Mouse (Mus musculus) hindbrain, embryonic 13.5 days (tissue): ENCODE measurements at regions not wholly inside any gene's neighbourhood (a gene's known extent, or its start where the extent isn't known, plus 50 kb on each side); places are given as distances from the start of the nearest gene placed in this dataset.

Experiments
- ATAC-seq: fragments of 200-750 bp; cut with Nextera tagmentation; 2 replicates; pipeline ENCODE4 v1.8.0; 2017; ENCODE audit warnings: moderate TSS enrichment; ENCODE audit not compliant: low FRiP score
- H3K27ac ChIP-seq: fragments of 300-500 bp; sonication (generic); 2 replicates; pipeline ENCODE4 v1.5.1; 2015; ENCODE audit warnings: inconsistent platforms, mild to moderate bottlenecking, moderate library complexity
- H3K27me3 ChIP-seq: fragments of 300-500 bp; sonication (generic); 2 replicates; pipeline ENCODE4 v1.6.1; 2015; ENCODE audit warnings: mild to moderate bottlenecking, inconsistent platforms
- H3K36me3 ChIP-seq: fragments of 300-500 bp; sonication (generic); 2 replicates; pipeline ENCODE4 v1.6.1; 2015; ENCODE audit warnings: mild to moderate bottlenecking, inconsistent platforms
- H3K4me1 ChIP-seq: fragments of 300-500 bp; sonication (generic); replicated peaks from 2 replicates; pipeline ENCODE4 v1.6.1; 2015; ENCODE audit warnings: inconsistent platforms
- H3K4me2 ChIP-seq: fragments of 300-500 bp; sonication (generic); 2 replicates; pipeline ENCODE4 v1.6.1; 2015; ENCODE audit warnings: inconsistent platforms, mild to moderate bottlenecking, moderate library complexity
- H3K4me3 ChIP-seq: fragments of 300-500 bp; sonication (generic); 2 replicates; pipeline ENCODE4 v1.5.1; 2015; ENCODE audit warnings: mild to moderate bottlenecking, inconsistent platforms
- H3K9ac ChIP-seq: fragments of 300-500 bp; sonication (generic); 2 replicates; pipeline ENCODE4 v1.6.1; 2015; ENCODE audit warnings: mild to moderate bottlenecking, inconsistent platforms
- H3K9me3 ChIP-seq: fragments of 300-500 bp; sonication (generic); 2 replicates; pipeline ENCODE4 v1.6.1; 2016; ENCODE audit warnings: inconsistent platforms
- WGBS: fragments of 180-500 bp; shearing (Covaris S2); methylation state at CpG from one replicate; pipeline ENCODE4 v1.1.7; 2015; 5-methylcytosine and 5-hydroxymethylcytosine counted together

- H3K27me3 ChIP-seq = no peaks in the 10 kb centered on the region
- no peak for ATAC-seq
- no peaks in the 10 kb centered on the region for H3K9me3 ChIP-seq
- H3K4me1 ChIP-seq = no peaks in the 10 kb centered on the region
- H3K9ac ChIP-seq = no peak overlapping the region
- no peak overlapping the region for H3K4me2 ChIP-seq
- no peaks in the 10 kb centered on the region for H3K36me3 ChIP-seq
- WGBS = 91% methylated on average over 1 of the region's 1 CpGs
- H3K27ac ChIP-seq = no peak overlapping the region
- H3K4me3 ChIP-seq = no peak overlapping the region
Measured at GRCm38 (mm10) chr5:27963765-27964164, 107.4 kb upstream of the Insig1 start.

DNA sequence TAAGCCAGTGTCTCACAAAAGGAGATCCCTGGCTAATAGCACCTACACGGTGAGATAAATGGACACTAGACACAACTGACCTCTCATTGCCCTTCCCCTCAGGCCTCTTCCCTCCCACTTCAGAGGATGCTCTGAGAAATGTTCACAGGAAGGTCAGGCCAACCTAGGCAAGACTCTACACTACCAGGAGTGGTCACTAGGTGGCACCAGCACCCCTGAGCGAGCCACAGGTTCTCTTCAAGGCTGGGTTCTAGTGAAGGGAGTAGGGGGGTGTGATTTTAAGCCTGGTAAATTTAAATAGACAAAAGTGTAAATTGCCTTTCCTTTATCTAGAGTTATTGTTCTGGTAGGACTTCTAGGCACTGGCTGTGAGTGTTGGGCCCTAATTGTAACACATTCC lies 76.0 kb upstream of the Insig1 start:
- 13% methylated on average over 2 of the region's 2 CpGs for WGBS
- 0 out of 2 replicates have a peak, but pooled peaks have one; percentile 68 for ATAC-seq
- Histone ChIP-seq H3K4me2 (no peak overlapping the region), H3K9me3 (no peaks in the 10 kb centered on the region), H3K27ac (no peak overlapping the region), H3K4me3 (no peak overlapping the region), H3K9ac (no peak overlapping the region), H3K27me3 (no peaks in the 10 kb centered on the region), H3K4me1 (peaks cover 3% of the 10 kb centered on the region; the same call in 1 of the 2 replicates), H3K36me3 (no peaks in the 10 kb centered on the region)

DNA sequence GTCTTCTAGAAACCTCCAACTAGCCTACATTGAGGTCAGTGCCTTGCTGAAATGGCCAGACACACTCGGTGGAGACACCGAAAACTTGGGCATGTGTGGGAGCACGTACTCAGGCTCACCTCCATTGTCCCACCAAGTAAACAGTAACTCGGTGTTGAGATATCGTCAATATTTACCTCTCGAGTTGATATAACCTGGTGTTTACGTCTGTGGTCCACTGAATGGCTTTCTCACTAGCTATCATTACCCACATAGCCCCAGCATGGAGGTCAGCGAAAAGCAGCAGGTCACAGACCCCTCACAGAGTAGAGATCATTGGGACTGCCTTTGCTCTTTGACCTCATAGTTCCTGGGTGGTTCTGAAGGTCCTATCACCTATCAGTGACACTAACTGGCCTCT lies 73.4 kb upstream of the Insig1 start:
- peaks cover 3% of the 10 kb centered on the region; the same call in 1 of the 2 replicates for H3K4me1 ChIP-seq
- no peak overlapping the region for H3K4me3 ChIP-seq
- no peaks in the 10 kb centered on the region for H3K36me3 ChIP-seq
- no peak overlapping the region for H3K4me2 ChIP-seq
- no peak for ATAC-seq
- no peak overlapping the region for H3K27ac ChIP-seq
- no peaks in the 10 kb centered on the region for H3K9me3 ChIP-seq
- no peaks in the 10 kb centered on the region for H3K27me3 ChIP-seq
- no peak overlapping the region for H3K9ac ChIP-seq
- 89% methylated on average over 8 of the region's 8 CpGs for WGBS

DNA sequence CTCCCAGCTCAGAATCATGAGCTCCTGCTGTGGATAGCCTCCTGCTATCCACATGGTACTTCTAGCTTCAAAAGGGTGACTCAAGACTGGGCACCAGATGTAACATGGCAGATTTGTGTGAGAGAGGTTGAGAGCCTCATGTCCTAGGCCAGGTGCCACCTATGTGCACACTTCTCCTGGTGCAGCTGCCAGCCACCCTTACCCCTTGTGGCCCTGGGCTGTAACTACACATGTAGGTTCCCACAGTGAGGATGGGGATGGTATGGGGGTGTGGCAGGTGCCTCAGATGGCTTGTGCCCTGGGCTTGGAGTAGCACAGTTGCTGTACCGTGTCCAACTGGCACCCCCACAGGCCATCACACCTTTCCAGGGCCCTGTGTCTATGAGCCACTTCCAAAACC lies 68.2 kb upstream of the Insig1 start:
- H3K4me1 ChIP-seq = no peaks in the 10 kb centered on the region
- ATAC-seq = no peak
- no peaks in the 10 kb centered on the region for H3K36me3 ChIP-seq
- no peak overlapping the region for H3K27ac ChIP-seq
- H3K27me3 ChIP-seq = no peaks in the 10 kb centered on the region
- H3K4me2 ChIP-seq = no peak overlapping the region
- no peaks in the 10 kb centered on the region for H3K9me3 ChIP-seq
- 76% methylated on average over 1 of the region's 1 CpGs for WGBS
- H3K4me3 ChIP-seq = no peak overlapping the region
- H3K9ac ChIP-seq = no peak overlapping the region

- 78% methylated on average over 6 of the region's 6 CpGs for WGBS
- no peak overlapping the region for H3K4me3 ChIP-seq
- H3K27me3 ChIP-seq = no peaks in the 10 kb centered on the region
- no peak overlapping the region for H3K9ac ChIP-seq
- no peak overlapping the region for H3K27ac ChIP-seq
- H3K36me3 ChIP-seq = no peaks in the 10 kb centered on the region
- H3K4me2 ChIP-seq = no peak overlapping the region
- H3K4me1 ChIP-seq = no peaks in the 10 kb centered on the region
- H3K9me3 ChIP-seq = no peaks in the 10 kb centered on the region
- ATAC-seq = no peak
Measured at GRCm38 (mm10) chr5:28003756-28004486, 67.2 kb upstream of the Insig1 start.

DNA sequence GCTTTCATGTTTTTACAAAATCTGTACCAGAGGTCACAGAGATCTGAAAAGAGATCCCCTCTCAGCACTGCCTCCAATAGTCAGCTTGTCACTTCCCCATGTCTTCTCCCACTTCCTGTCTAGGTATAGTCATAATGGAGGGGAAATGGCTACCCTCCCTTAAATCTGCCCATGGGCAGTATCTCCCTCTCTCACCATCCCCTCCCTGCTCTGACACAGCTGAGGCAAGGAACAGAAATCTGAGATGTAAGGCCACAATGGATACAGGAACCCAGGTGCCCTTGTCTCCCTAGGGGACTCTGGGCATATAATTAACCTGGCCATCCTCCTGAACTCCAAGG lies 66.7 kb upstream of the Insig1 start:
- no peaks in the 10 kb centered on the region for H3K9me3 ChIP-seq
- H3K4me3 ChIP-seq = no peak overlapping the region
- H3K27ac ChIP-seq = no peak overlapping the region
- no peak overlapping the region for H3K4me2 ChIP-seq
- no peaks in the 10 kb centered on the region for H3K27me3 ChIP-seq
- no peaks in the 10 kb centered on the region for H3K4me1 ChIP-seq
- no peak overlapping the region for H3K9ac ChIP-seq
- no peak for ATAC-seq
- H3K36me3 ChIP-seq = no peaks in the 10 kb centered on the region

GRCm38 (mm10) chr5:28009386-28009785 lies 61.8 kb upstream of the Insig1 start:
- no peak overlapping the region for H3K4me3 ChIP-seq
- no peaks in the 10 kb centered on the region for H3K36me3 ChIP-seq
- no peaks in the 10 kb centered on the region for H3K27me3 ChIP-seq
- H3K4me1 ChIP-seq = no peaks in the 10 kb centered on the region
- H3K27ac ChIP-seq = no peak overlapping the region
- 91% methylated on average over 4 of the region's 4 CpGs for WGBS
- no peak overlapping the region for H3K4me2 ChIP-seq
- no peak overlapping the region for H3K9ac ChIP-seq
- no peak for ATAC-seq
- H3K9me3 ChIP-seq = no peaks in the 10 kb centered on the region

DNA sequence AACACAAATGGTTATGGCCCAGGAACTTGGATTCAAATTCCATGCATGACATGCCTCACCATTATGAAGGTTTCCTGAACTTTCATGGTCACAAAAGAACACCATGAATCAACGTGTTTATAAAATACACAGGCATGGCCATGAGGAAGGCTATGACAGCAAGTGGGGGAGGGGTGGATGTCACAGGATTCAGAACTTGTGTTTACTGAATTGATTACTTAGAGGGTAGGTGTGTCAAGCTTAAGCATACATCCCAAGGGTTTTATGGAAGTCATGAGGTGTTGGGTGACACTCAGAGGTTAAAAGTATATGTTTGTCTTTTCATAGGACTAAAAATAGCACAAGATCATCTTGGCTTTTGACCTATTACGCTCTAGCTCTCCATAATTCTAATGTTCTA lies 61.3 kb upstream of the Insig1 start:
- 90% methylated on average over 2 of the region's 2 CpGs for WGBS
- Histone ChIP-seq H3K9ac (no peak overlapping the region), H3K9me3 (no peaks in the 10 kb centered on the region), H3K4me3 (no peak overlapping the region), H3K4me1 (no peaks in the 10 kb centered on the region), H3K36me3 (no peaks in the 10 kb centered on the region), H3K4me2 (no peak overlapping the region), H3K27me3 (no peaks in the 10 kb centered on the region), H3K27ac (no peak overlapping the region)
- no peak for ATAC-seq

DNA sequence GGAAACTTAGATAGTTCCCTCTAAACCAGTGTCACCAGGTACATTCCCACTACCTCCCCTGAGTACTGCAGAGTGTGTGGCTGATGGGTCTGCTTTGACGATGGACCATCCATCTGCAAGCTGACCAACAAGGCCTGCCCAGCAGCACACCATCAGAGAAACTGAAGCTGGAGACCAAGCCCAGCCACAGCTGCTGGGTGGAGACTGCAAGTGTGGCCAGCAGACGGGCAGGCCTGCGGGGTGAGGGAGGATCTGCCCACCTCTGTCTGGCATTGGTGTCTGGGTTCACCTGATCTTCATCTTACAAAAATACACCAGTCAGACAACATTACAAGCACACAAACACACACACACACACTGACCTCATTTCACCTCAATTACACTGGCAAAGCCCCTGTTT lies 60.6 kb upstream of the Insig1 start:
- WGBS = 96% methylated on average over 3 of the region's 3 CpGs
- ATAC-seq = no peak

GRCm38 (mm10) chr5:28012496-28012895 lies 58.7 kb upstream of the Insig1 start:
- 94% methylated on average over 2 of the region's 2 CpGs for WGBS
- Histone ChIP-seq H3K9ac (no peak overlapping the region), H3K36me3 (no peaks in the 10 kb centered on the region)

More for the DNA sequence above, 60.6 kb upstream of the Insig1 start:
- H3K27me3 ChIP-seq = no peaks in the 10 kb centered on the region
- H3K36me3 ChIP-seq = no peaks in the 10 kb centered on the region
- no peaks in the 10 kb centered on the region for H3K4me1 ChIP-seq
- H3K9ac ChIP-seq = no peak overlapping the region
- no peak overlapping the region for H3K27ac ChIP-seq
- H3K9me3 ChIP-seq = no peaks in the 10 kb centered on the region
- H3K4me2 ChIP-seq = no peak overlapping the region
- H3K4me3 ChIP-seq = no peak overlapping the region

DNA sequence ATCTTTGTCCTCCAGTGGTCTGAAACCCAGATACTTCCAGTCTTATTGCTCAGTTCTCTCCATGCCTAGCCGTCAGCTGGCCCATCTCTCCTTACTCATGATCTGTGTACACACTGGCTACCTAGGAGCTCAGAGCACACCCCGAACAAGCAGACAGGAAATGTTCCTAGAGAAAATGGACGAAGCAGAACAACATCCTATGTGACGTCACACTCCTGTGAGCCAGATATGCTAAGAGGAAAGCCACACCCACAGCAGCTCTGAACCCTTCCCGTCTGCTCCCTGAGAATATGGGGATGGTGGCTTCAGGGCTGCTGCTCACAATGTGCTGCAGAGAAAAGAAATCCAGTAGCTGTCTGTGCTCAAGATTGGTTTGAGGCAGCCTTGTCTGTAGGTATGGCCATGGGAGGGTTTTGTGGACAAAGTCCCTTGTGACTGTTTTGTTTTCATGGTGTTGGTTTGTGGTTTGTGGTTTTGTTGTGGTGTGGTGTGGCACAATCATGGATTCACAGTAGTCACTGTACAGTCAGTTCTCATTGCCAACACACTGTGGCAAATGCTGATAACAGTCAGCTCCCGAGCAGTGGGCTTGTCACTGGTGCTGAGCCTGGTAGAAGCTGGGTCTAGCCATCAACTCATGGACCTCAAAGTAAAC lies 57.4 kb upstream of the Insig1 start:
- WGBS = 73% methylated on average over 6 of the region's 6 CpGs
- no peak overlapping the region for H3K4me3 ChIP-seq
- ATAC-seq = no peak

More at GRCm38 (mm10) chr5:28012496-28012895, 58.7 kb upstream of the Insig1 start:
- Histone ChIP-seq H3K4me3 (no peak overlapping the region), H3K4me1 (no peaks in the 10 kb centered on the region), H3K4me2 (no peak overlapping the region), H3K9me3 (no peaks in the 10 kb centered on the region), H3K27ac (no peak overlapping the region), H3K27me3 (no peaks in the 10 kb centered on the region)
- no peak for ATAC-seq

DNA sequence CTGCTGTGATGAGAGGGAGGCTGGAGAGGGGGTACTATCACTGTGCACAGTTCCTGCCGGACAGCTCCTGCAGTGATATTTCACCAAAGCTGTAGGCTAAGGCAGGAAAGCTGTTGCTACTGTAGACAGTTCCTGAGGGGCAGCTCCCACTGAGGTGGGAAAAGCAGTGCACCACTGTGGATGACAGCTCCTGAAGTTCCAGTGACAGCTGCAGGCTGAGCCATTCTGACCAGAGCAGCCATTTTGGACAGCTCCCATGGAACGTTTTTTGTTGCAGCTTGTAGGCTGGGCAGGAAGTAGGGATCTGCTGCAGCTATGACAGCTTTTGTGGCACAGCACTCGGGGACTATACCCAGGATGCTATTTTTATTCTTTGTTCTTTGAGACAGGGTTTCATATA lies 51.3 kb upstream of the Insig1 start:
- 67% methylated on average over 3 of the region's 3 CpGs for WGBS
- Histone ChIP-seq H3K4me2 (no peak overlapping the region), H3K27ac (no peak overlapping the region), H3K9me3 (no peaks in the 10 kb centered on the region), H3K9ac (no peak overlapping the region), H3K4me1 (no peaks in the 10 kb centered on the region), H3K27me3 (no peaks in the 10 kb centered on the region), H3K36me3 (no peaks in the 10 kb centered on the region), H3K4me3 (no peak overlapping the region)
- no peak for ATAC-seq

More for the DNA sequence above, 57.4 kb upstream of the Insig1 start:
- Histone ChIP-seq H3K4me2 (no peak overlapping the region), H3K27me3 (no peaks in the 10 kb centered on the region), H3K27ac (no peak overlapping the region), H3K4me1 (no peaks in the 10 kb centered on the region), H3K9ac (no peak overlapping the region), H3K9me3 (no peaks in the 10 kb centered on the region), H3K36me3 (no peaks in the 10 kb centered on the region)
